Mouse (Mus musculus) spleen, adult 2 months (tissue): ENCODE data around the gene Gm49388.

ENCODE experiments used
- CTCF ChIP-seq: fragments of 200-500 bp; IDR thresholded peaks from 2 replicates; pipeline ENCODE4 v1.5.1; 2011; ENCODE audit warnings: mild to moderate bottlenecking, inconsistent platforms; ENCODE audit not compliant: insufficient read depth, insufficient read length, insufficient replicate concordance; ENCODE audit errors: extremely low read depth
- POLR2A ChIP-seq: fragments of 200-500 bp; IDR thresholded peaks from 2 replicates; pipeline ENCODE4 v1.6.1; 2011; ENCODE audit warnings: low read depth, low read length, inconsistent platforms

- TF ChIP-seq POLR2A (no peak), CTCF (no peak)
Observed at GRCm38 (mm10) chr7:127835550-127835949, 50.1 kb downstream of the Gm49388 start.
